Mouse (Mus musculus) skeletal muscle tissue, postnatal 0 days (tissue): ENCODE data around the gene Yy1. TPM values are rescaled to one million over a fixed set of nuclear protein-coding genes. Genes with fewer than 3 reads are reported as not detected.

Experiments used
- microRNA counts: library from miRNA; unstranded; fragments of <30 nt; microRNA quantifications from one replicate; lab custom pipeline; 2015
- microRNA-seq, 2 experiments: library from miRNA; unstranded; fragments of <30 nt; microRNA quantifications; one replicate each; pipeline ENCODE4; 2016
- polyA plus RNA-seq: library from polyadenylated mRNA; unstranded; fragments of >200 nt; fragmentation: Nextera tagmentation; extraction: Ambion mirVana; gene quantifications from 2 replicates; pipeline ENCODE4 v1.2.1, GENCODE M21; 2015

Yy1 gene
- polyA plus RNA-seq: 6.8 and 7.6 TPM in 2 replicates

DNA sequence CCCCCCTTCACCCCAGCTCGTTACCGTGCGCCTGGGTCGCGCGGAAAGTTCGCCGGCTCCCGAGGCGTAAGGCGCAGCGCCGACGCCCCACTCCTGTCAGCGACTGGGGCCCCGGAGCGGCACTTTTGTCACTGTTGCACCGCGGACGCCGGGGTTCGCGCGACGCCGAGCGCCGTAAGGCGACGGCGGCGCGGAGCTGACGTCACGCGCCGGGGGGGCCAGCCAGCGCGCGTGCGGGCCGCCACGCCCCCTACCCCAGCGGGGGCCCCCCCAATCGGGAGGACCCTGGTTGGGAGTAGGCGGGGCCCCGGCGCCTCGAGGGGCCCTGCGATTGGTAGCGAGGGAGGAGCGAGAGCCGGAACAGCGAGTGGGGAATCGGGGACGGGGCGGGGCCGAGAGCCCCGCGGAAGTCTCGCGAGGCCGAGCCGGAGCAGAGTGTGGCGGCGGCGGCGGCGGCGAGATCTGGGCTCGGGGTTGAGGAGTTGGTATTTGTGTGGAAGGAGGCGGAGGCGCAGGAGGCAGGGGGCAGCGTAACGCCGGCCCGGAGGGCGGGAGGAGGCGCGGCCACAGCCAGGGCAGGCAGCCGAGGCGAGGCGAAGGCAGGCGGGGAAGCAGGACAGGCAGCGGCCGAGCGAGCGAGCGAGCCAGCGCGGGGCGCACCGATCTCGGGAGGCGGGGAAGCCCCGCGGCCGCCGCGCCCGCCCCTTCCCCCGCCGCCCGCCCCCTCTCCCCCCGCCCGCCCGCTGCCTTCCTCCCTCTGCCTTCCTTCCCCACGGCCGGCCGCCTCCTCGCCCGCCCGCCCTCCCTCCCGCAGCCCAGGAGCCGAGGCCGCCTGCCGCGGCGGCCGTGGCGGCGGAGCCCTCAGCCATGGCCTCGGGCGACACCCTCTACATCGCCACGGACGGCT lies at the start of gene Yy1:
Yy1 (plus strand) TSS at position 428 of the 907 bp plus-strand sequence.

DNA sequence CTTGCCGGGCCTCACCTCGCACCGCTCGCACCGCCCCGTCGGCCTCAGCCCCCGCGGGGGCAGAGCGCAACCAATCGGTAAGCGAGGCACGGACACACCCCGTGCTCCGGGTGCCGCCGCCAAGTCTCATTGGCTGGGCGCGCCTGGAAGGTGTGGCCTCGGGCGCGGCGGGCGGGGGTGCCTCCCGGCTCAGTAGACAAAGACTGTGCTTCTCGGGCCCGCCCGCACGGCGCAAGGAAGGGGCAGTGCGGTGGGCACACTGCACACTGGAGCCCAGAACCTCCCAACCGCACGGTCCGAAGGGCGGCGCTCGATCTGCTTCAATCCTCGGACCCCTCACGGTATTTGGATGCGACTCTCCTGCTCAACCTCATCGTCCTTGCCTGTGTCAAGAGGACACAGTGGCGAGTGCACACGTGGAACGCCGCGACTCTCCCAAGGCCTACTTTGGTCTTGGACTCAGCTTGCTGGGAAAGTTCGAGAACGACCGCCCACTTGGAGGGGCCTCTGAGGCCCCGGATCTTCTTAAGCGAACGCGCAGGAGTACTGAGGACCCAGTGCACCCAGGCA lies 43.2 kb downstream of the Yy1 start, which contains the start of the genes Slc25a29 and Slc25a47:
Slc25a29 (minus strand) TSS at position 44 of the 570 bp plus-strand sequence.
Slc25a47 (plus strand) TSS at position 207 of the 570 bp plus-strand sequence.

MicroRNA genes within 50 kb of the gene (microRNA counts, 519-probe panel; counts per million panel counts)
- microRNA mmu-miR-345-3p (lab: Ali Mortazavi, UCI) (296 counts per million, percentile 58 among the panel's probes with 10 or more counts), microRNA mmu-miR-345-5p (lab: Ali Mortazavi, UCI) (2,197 counts per million, percentile 66 among the panel's probes with 10 or more counts)

Small RNA genes lying within 50 kb of the gene (microRNA-seq; reads per million reads assigned to microRNA genes)
- 72.8 to 73.9 reads per million in 2 experiments for gene Mir345

Other genes with a start within 250 kb of the Yy1 start
- gene Evl, start 238.3 kb upstream of the Yy1 start, polyA plus RNA-seq: 17.8 and 21.1 TPM in 2 replicates
- gene Degs2, start 90.7 kb upstream of the Yy1 start, polyA plus RNA-seq: 0.60 TPM in 1 of 2 replicates, not detected in the other
- 2.4 and 2.5 TPM in 2 replicates for gene Slc25a29, start 42.9 kb downstream of the Yy1 start, polyA plus RNA-seq
- 4.1 and 4.9 TPM in 2 replicates for gene Slc25a47, start 43.1 kb downstream of the Yy1 start, polyA plus RNA-seq
- gene Wdr25, start 100.7 kb downstream of the Yy1 start, polyA plus RNA-seq: 4.1 and 4.6 TPM in 2 replicates
- gene Wars, start 101.2 kb downstream of the Yy1 start, polyA plus RNA-seq: 28.1 and 34.8 TPM in 2 replicates